Mouse (Mus musculus) small intestine, adult 2 months (tissue): ENCODE results near the gene Scarb1. TPM values are rescaled to one million over a fixed set of nuclear protein-coding genes. Genes with fewer than 3 reads are reported as not detected.

Experiments
- H3K27ac ChIP-seq: fragments of 200-500 bp; 2 replicates; pipeline ENCODE4 v1.5.1; 2012; ENCODE audit warnings: low read depth, low read length, control low read depth, inconsistent platforms; ENCODE audit not compliant: insufficient read depth
- H3K27me3 ChIP-seq: fragments of 200-500 bp; 2 replicates; pipeline ENCODE4 v1.6.1; 2012; ENCODE audit warnings: mild to moderate bottlenecking, moderate library complexity, low read length, inconsistent platforms; ENCODE audit not compliant: control insufficient read depth, insufficient read depth
- H3K36me3 ChIP-seq: fragments of 200-500 bp; 2 replicates; pipeline ENCODE4 v1.6.1; 2012; ENCODE audit warnings: mild to moderate bottlenecking, low read length, control low read depth, inconsistent platforms; ENCODE audit not compliant: control insufficient read depth, insufficient read depth
- H3K4me1 ChIP-seq: fragments of 200-500 bp; 2 replicates; pipeline ENCODE4 v1.6.1; 2012; ENCODE audit warnings: low read length, inconsistent platforms, mixed read lengths; ENCODE audit not compliant: control insufficient read depth, insufficient read depth, insufficient read length
- H3K4me3 ChIP-seq: fragments of 200-500 bp; 2 replicates; pipeline ENCODE4 v1.5.1; 2012; ENCODE audit warnings: low read depth, mild to moderate bottlenecking, control low read depth, inconsistent platforms, low read length, moderate library complexity
- CTCF ChIP-seq: fragments of 200-500 bp; IDR thresholded peaks from 2 replicates; pipeline ENCODE4 v1.5.1; 2012; ENCODE audit warnings: low read depth, mild to moderate bottlenecking, control low read depth, inconsistent platforms, low read length, moderate library complexity, mixed read lengths; ENCODE audit not compliant: insufficient replicate concordance, insufficient read length; ENCODE audit errors: extremely low read depth
- POLR2A ChIP-seq: fragments of 200-500 bp; IDR thresholded peaks from 2 replicates; pipeline ENCODE4 v1.6.1; 2012; ENCODE audit warnings: low read depth, mild to moderate bottlenecking, control low read depth, inconsistent platforms, low read length, moderate library complexity
- WGBS: fragments of 180-500 bp; shearing (Covaris S2); methylation state at CpG from one replicate; pipeline ENCODE4 v1.1.7; 2018; 5-methylcytosine and 5-hydroxymethylcytosine counted together
- polyA plus RNA-seq: library from polyadenylated mRNA; depleted of rRNA; stranded (reverse); fragments of >200 nt; gene quantifications from 2 replicates; pipeline ENCODE4 v1.2.3, GENCODE M21; 2012

Scarb1 gene
- polyA plus RNA-seq, 1 experiment: 19.4 TPM

GRCm38 (mm10) chr5:125286090-125286489, 54.8 kb downstream of the Scarb1 start:
- Histone ChIP-seq H3K36me3 (no peaks in the 10 kb centered on the region), H3K4me3 (no peak overlapping the region), H3K27me3 (peaks cover 18% of the 10 kb centered on the region), H3K4me1 (peaks cover 10% of the 10 kb centered on the region), H3K27ac (no peak overlapping the region)
- TF ChIP-seq CTCF (no peak), POLR2A (no peak)
- WGBS: 81% methylated on average over 11 of the region's 11 CpGs

- Histone ChIP-seq H3K27me3 (peaks cover 25% of the 10 kb centered on the region), H3K4me3 (peak overlapping the region; percentile 33), H3K27ac (no peak overlapping the region), H3K4me1 (peaks cover 2% of the 10 kb centered on the region; the same call in 1 of the 2 replicates), H3K36me3 (no peaks in the 10 kb centered on the region)
- WGBS: 25% methylated on average over 35 of the region's 35 CpGs
- TF ChIP-seq CTCF: no peak
- TF ChIP-seq POLR2A: no peak
Observed at GRCm38 (mm10) chr5:125283748-125284640, 56.9 kb downstream of the Scarb1 start.

- 76% methylated on average over 7 of the region's 7 CpGs for WGBS
- Histone ChIP-seq H3K27me3 (peaks cover 13% of the 10 kb centered on the region), H3K4me3 (no peak overlapping the region), H3K36me3 (no peaks in the 10 kb centered on the region), H3K4me1 (0 out of 2 replicates have a peak, but pooled peaks cover 2% of the 10 kb centered on the region), H3K27ac (no peak overlapping the region)
- TF ChIP-seq CTCF (no peak), POLR2A (no peak)
Observed at GRCm38 (mm10) chr5:125279216-125279615, 61.7 kb downstream of the Scarb1 start.

- 24% methylated on average over 6 of the region's 6 CpGs for WGBS
- Histone ChIP-seq H3K36me3 (no peaks in the 10 kb centered on the region), H3K4me1 (no peaks in the 10 kb centered on the region), H3K27me3 (peaks cover 13% of the 10 kb centered on the region), H3K4me3 (no peak overlapping the region), H3K27ac (no peak overlapping the region)
- TF ChIP-seq POLR2A (no peak), CTCF (peak; percentile 73; the same call in 1 of the 2 replicates)
Observed at GRCm38 (mm10) chr5:125278314-125278713, 62.6 kb downstream of the Scarb1 start.

- Histone ChIP-seq H3K4me3 (no peak overlapping the region), H3K27me3 (peaks cover 13% of the 10 kb centered on the region), H3K27ac (no peak overlapping the region), H3K4me1 (no peaks in the 10 kb centered on the region), H3K36me3 (no peaks in the 10 kb centered on the region)
- TF ChIP-seq CTCF: no peak
- TF ChIP-seq POLR2A: no peak
- 92% methylated on average over 6 of the region's 6 CpGs for WGBS
Observed at GRCm38 (mm10) chr5:125277313-125277712, 63.6 kb downstream of the Scarb1 start.

- Histone ChIP-seq H3K4me1 (no peaks in the 10 kb centered on the region), H3K4me3 (no peak overlapping the region), H3K27ac (no peak overlapping the region), H3K27me3 (peaks cover 10% of the 10 kb centered on the region), H3K36me3 (no peaks in the 10 kb centered on the region)
- no peak for TF ChIP-seq POLR2A
- TF ChIP-seq CTCF: no peak
- 93% methylated on average over 4 of the region's 4 CpGs for WGBS
Observed at GRCm38 (mm10) chr5:125276765-125277164, 64.1 kb downstream of the Scarb1 start.

GRCm38 (mm10) chr5:125275315-125275714, 65.6 kb downstream of the Scarb1 start:
- Histone ChIP-seq H3K4me3 (no peak overlapping the region), H3K36me3 (no peaks in the 10 kb centered on the region), H3K27me3 (peaks cover 10% of the 10 kb centered on the region), H3K4me1 (no peaks in the 10 kb centered on the region), H3K27ac (no peak overlapping the region)
- no peak for TF ChIP-seq CTCF
- no peak for TF ChIP-seq POLR2A
- 75% methylated on average over 8 of the region's 8 CpGs for WGBS
